Mouse (Mus musculus) limb, embryonic 10.5 days (tissue): Measurements from ENCODE around the gene Senp8. TPM values are rescaled to one million over a fixed set of nuclear protein-coding genes. Genes with fewer than 3 reads are reported as not detected.
A peak's percentile ranks its signal among the peaks of the same experiment; 100 is the strongest.

Source experiments
- DNase-seq: peaks from one replicate; pipeline ENCODE4 v3.0.0-alpha.2; 2017; ENCODE audit warnings: low spot score
- H3K27ac ChIP-seq: fragments of 300-500 bp; sonication (generic); 2 replicates; pipeline ENCODE4 v1.5.1; 2016; ENCODE audit warnings: mild to moderate bottlenecking
- H3K27me3 ChIP-seq: fragments of 300-500 bp; sonication (generic); 2 replicates; pipeline ENCODE4 v1.6.1; 2016; ENCODE audit warnings: low read depth, mild to moderate bottlenecking; ENCODE audit not compliant: poor library complexity, severe bottlenecking
- H3K36me3 ChIP-seq: fragments of 300-500 bp; sonication (generic); 2 replicates; pipeline ENCODE4 v1.6.1; 2016; ENCODE audit warnings: mild to moderate bottlenecking, moderate library complexity
- H3K4me1 ChIP-seq: fragments of 300-500 bp; sonication (generic); 2 replicates; pipeline ENCODE4 v1.6.1; 2016
- H3K4me3 ChIP-seq: fragments of 300-500 bp; sonication (generic); 2 replicates; pipeline ENCODE4 v1.5.1; 2016; ENCODE audit warnings: mild to moderate bottlenecking, moderate library complexity
- H3K9me3 ChIP-seq: fragments of 300-500 bp; sonication (generic); replicated peaks from 2 replicates; pipeline ENCODE4 v1.6.1; 2016; ENCODE audit warnings: mild to moderate bottlenecking
- WGBS: fragments of 180-500 bp; shearing (Covaris S2); methylation state at CpG from one replicate; pipeline ENCODE4 v1.1.7; 2016; 5-methylcytosine and 5-hydroxymethylcytosine counted together
- polyA plus RNA-seq: library from polyadenylated mRNA; unstranded; fragments of >200 nt; fragmentation: Nextera tagmentation; extraction: Ambion mirVana; gene quantifications from 2 replicates; pipeline ENCODE4 v1.2.1, GENCODE M21; 2016

The Senp8 gene
- polyA plus RNA-seq, 1 experiment from 2014 or later: 16.6 TPM

- WGBS: 69% methylated on average over 6 of the region's 6 CpGs
Measured at GRCm38 (mm10) chr9:59733075-59733474, 17.4 kb downstream of the Senp8 start.

GRCm38 (mm10) chr9:59731136-59731535, 19.4 kb downstream of the Senp8 start:
- no peaks in the 10 kb centered on the region for H3K9me3 ChIP-seq
- no peaks in the 10 kb centered on the region for H3K27me3 ChIP-seq
- H3K4me1 ChIP-seq: no peaks in the 10 kb centered on the region
- H3K4me3 ChIP-seq: no peak overlapping the region
- 91% methylated on average over 5 of the region's 5 CpGs for WGBS
- DNase-seq: no peak
- H3K36me3 ChIP-seq: no peaks in the 10 kb centered on the region
- no peak overlapping the region for H3K27ac ChIP-seq

More at GRCm38 (mm10) chr9:59733075-59733474, 17.4 kb downstream of the Senp8 start:
- Histone ChIP-seq H3K4me3 (no peak overlapping the region), H3K27me3 (no peaks in the 10 kb centered on the region), H3K36me3 (peaks cover 13% of the 10 kb centered on the region), H3K27ac (no peak overlapping the region), H3K9me3 (no peaks in the 10 kb centered on the region), H3K4me1 (no peaks in the 10 kb centered on the region)
- DNase-seq: no peak

- Histone ChIP-seq H3K36me3 (no peaks in the 10 kb centered on the region), H3K4me1 (peaks cover 11% of the 10 kb centered on the region), H3K4me3 (no peak overlapping the region), H3K27me3 (no peaks in the 10 kb centered on the region), H3K27ac (no peak overlapping the region), H3K9me3 (no peaks in the 10 kb centered on the region)
- DNase-seq: no peak
- WGBS: 89% methylated on average over 11 of the region's 11 CpGs
Measured at GRCm38 (mm10) chr9:59727569-59728286, 22.8 kb downstream of the Senp8 start.

GRCm38 (mm10) chr9:59725515-59725914, 25.0 kb downstream of the Senp8 start:
- no peak for DNase-seq
- Histone ChIP-seq H3K36me3 (no peaks in the 10 kb centered on the region), H3K4me3 (no peak overlapping the region), H3K27me3 (no peaks in the 10 kb centered on the region), H3K4me1 (peaks cover 11% of the 10 kb centered on the region), H3K27ac (no peak overlapping the region), H3K9me3 (no peaks in the 10 kb centered on the region)
- 81% methylated on average over 10 of the region's 10 CpGs for WGBS

- H3K4me1 ChIP-seq: peaks cover 11% of the 10 kb centered on the region
- H3K27ac ChIP-seq: peak overlapping the region; percentile 3; the same call in 1 of the 2 replicates
- H3K4me3 ChIP-seq: no peak overlapping the region; the same call in 1 of the 2 replicates
- no peaks in the 10 kb centered on the region for H3K9me3 ChIP-seq
- no peak for DNase-seq
- H3K27me3 ChIP-seq: no peaks in the 10 kb centered on the region
- WGBS: 78% methylated on average over 8 of the region's 8 CpGs
- no peaks in the 10 kb centered on the region for H3K36me3 ChIP-seq
Measured at GRCm38 (mm10) chr9:59723791-59724442, 26.6 kb downstream of the Senp8 start.

- H3K9me3 ChIP-seq: no peaks in the 10 kb centered on the region
- no peaks in the 10 kb centered on the region for H3K36me3 ChIP-seq
- peak; percentile 71 for DNase-seq
- peaks cover 11% of the 10 kb centered on the region for H3K4me1 ChIP-seq
- H3K4me3 ChIP-seq: no peak overlapping the region; the same call in 1 of the 2 replicates
- peak overlapping the region; percentile 30; the same call in 1 of the 2 replicates for H3K27ac ChIP-seq
- 17% methylated on average over 10 of the region's 10 CpGs for whole genome bisulfite sequencing
- no peaks in the 10 kb centered on the region for H3K27me3 ChIP-seq
Measured at GRCm38 (mm10) chr9:59723096-59723657, 27.3 kb downstream of the Senp8 start.

GRCm38 (mm10) chr9:59721144-59721543, 29.4 kb downstream of the Senp8 start:
- no peak overlapping the region for H3K4me3 ChIP-seq
- no peaks in the 10 kb centered on the region for H3K27me3 ChIP-seq
- H3K27ac ChIP-seq: no peak overlapping the region
- 94% methylated on average over 5 of the region's 5 CpGs for WGBS
- DNase-seq: no peak
- no peaks in the 10 kb centered on the region for H3K9me3 ChIP-seq
- peaks cover 14% of the 10 kb centered on the region for H3K4me1 ChIP-seq
- H3K36me3 ChIP-seq: no peaks in the 10 kb centered on the region

- Histone ChIP-seq H3K36me3 (no peaks in the 10 kb centered on the region), H3K27ac (no peak overlapping the region), H3K27me3 (no peaks in the 10 kb centered on the region), H3K4me1 (peaks cover 6% of the 10 kb centered on the region), H3K4me3 (no peak overlapping the region), H3K9me3 (no peaks in the 10 kb centered on the region)
- WGBS: 94% methylated on average over 4 of the region's 4 CpGs
- DNase-seq: peak; percentile 7
Measured at GRCm38 (mm10) chr9:59718237-59718636, 32.3 kb downstream of the Senp8 start.

GRCm38 (mm10) chr9:59716275-59716898, 34.1 kb downstream of the Senp8 start:
- Histone ChIP-seq H3K9me3 (no peaks in the 10 kb centered on the region), H3K27ac (no peak overlapping the region), H3K4me3 (no peak overlapping the region), H3K36me3 (no peaks in the 10 kb centered on the region), H3K27me3 (no peaks in the 10 kb centered on the region), H3K4me1 (0 out of 2 replicates have a peak, but pooled peaks cover 3% of the 10 kb centered on the region)
- DNase-seq: no peak
- 77% methylated on average over 7 of the region's 7 CpGs for WGBS

- H3K36me3 ChIP-seq: no peaks in the 10 kb centered on the region
- H3K9me3 ChIP-seq: no peaks in the 10 kb centered on the region
- H3K4me3 ChIP-seq: no peak overlapping the region
- 93% methylated on average over 3 of the region's 3 CpGs for WGBS
- no peak overlapping the region for H3K27ac ChIP-seq
- peaks cover 6% of the 10 kb centered on the region; the same call in 1 of the 2 replicates for H3K4me1 ChIP-seq
- no peak for DNase-seq
- no peaks in the 10 kb centered on the region for H3K27me3 ChIP-seq
Measured at GRCm38 (mm10) chr9:59709225-59709624, 41.3 kb downstream of the Senp8 start.

- H3K27me3 ChIP-seq: no peaks in the 10 kb centered on the region
- no peak for DNase-seq
- no peak overlapping the region for H3K4me3 ChIP-seq
- no peaks in the 10 kb centered on the region for H3K36me3 ChIP-seq
- H3K4me1 ChIP-seq: peaks cover 15% of the 10 kb centered on the region
- no peak overlapping the region for H3K27ac ChIP-seq
- H3K9me3 ChIP-seq: no peaks in the 10 kb centered on the region
- WGBS: 65% methylated on average over 10 of the region's 10 CpGs
Measured at GRCm38 (mm10) chr9:59706850-59707825, 43.4 kb downstream of the Senp8 start.

- Histone ChIP-seq H3K36me3 (no peaks in the 10 kb centered on the region), H3K4me3 (no peak overlapping the region), H3K27me3 (no peaks in the 10 kb centered on the region), H3K9me3 (no peaks in the 10 kb centered on the region), H3K4me1 (peaks cover 34% of the 10 kb centered on the region), H3K27ac (no peak overlapping the region)
- 69% methylated on average over 6 of the region's 6 CpGs for WGBS
- no peak for DNase-seq
Measured at GRCm38 (mm10) chr9:59703099-59703498, 47.4 kb downstream of the Senp8 start.
